Mouse (Mus musculus) embryonic facial prominence, embryonic 11.5 days (tissue): ENCODE measurements around the gene Ddx4. TPM values are rescaled to one million over a fixed set of nuclear protein-coding genes. Genes with fewer than 3 reads are reported as not detected.
"Not testable (repeated sequence)": the region's sequence is repeated elsewhere in the genome, so short reads cannot be mapped to it uniquely, and the experiment has no call there.

Experiments
- ATAC-seq: fragments of 200-750 bp; cut with Nextera tagmentation; replicated peaks from 2 replicates; pipeline ENCODE4 v1.8.0; 2017; ENCODE audit warnings: low read depth; ENCODE audit not compliant: insufficient number of reproducible peaks, low FRiP score, low TSS enrichment
- DNase-seq: peaks from one replicate; pipeline ENCODE4 v3.0.0-alpha.2; 2015; ENCODE audit warnings: low spot score
- H3K27ac ChIP-seq: fragments of 300-500 bp; sonication (generic); replicated peaks from 2 replicates; pipeline ENCODE4 v1.5.1; 2014; ENCODE audit warnings: mild to moderate bottlenecking, low read depth, low read length, control low read depth
- H3K27me3 ChIP-seq: fragments of 300-500 bp; sonication (generic); 2 replicates; pipeline ENCODE4 v1.6.1; 2014; ENCODE audit warnings: mild to moderate bottlenecking, low read length, moderate library complexity, mixed read lengths; ENCODE audit not compliant: control insufficient read depth, insufficient read depth
- H3K36me3 ChIP-seq: fragments of 300-500 bp; sonication (generic); replicated peaks from 2 replicates; pipeline ENCODE4 v1.6.1; 2014; ENCODE audit warnings: low read depth, mild to moderate bottlenecking, low read length, moderate library complexity, mixed read lengths; ENCODE audit not compliant: control insufficient read depth, insufficient read depth
- H3K4me1 ChIP-seq: fragments of 300-500 bp; sonication (generic); 2 replicates; pipeline ENCODE4 v1.6.1; 2014; ENCODE audit warnings: low read length, mixed read lengths; ENCODE audit not compliant: control insufficient read depth, insufficient read depth
- H3K4me2 ChIP-seq: fragments of 300-500 bp; sonication (generic); 2 replicates; pipeline ENCODE4 v1.6.1; 2014; ENCODE audit warnings: low read depth, mild to moderate bottlenecking, control low read depth, low read length, moderate library complexity
- H3K4me3 ChIP-seq: fragments of 300-500 bp; sonication (generic); 2 replicates; pipeline ENCODE4 v1.5.1; 2014; ENCODE audit warnings: low read depth, low read length, control low read depth
- H3K9ac ChIP-seq: fragments of 300-500 bp; sonication (generic); replicated peaks from 2 replicates; pipeline ENCODE4 v1.6.1; 2014; ENCODE audit warnings: mild to moderate bottlenecking, control low read depth, low read length
- H3K9me3 ChIP-seq: fragments of 300-500 bp; sonication (generic); replicated peaks from 2 replicates; pipeline ENCODE4 v1.6.1; 2016; ENCODE audit warnings: mild to moderate bottlenecking, low read length, inconsistent platforms, mixed read lengths; ENCODE audit not compliant: control insufficient read depth
- WGBS: fragments of 180-500 bp; shearing (Covaris S2); extraction: QIAGEN DNeasy Blood & Tissue Kit; methylation state at CpG from one replicate; pipeline ENCODE4 v1.1.7; 2014; 5-methylcytosine and 5-hydroxymethylcytosine counted together
- polyA plus RNA-seq: library from polyadenylated mRNA; unstranded; fragments of >200 nt; fragmentation: Nextera tagmentation; extraction: Ambion mirVana; gene quantifications from 2 replicates; pipeline ENCODE4 v1.2.1, GENCODE M21; 2014

The Ddx4 gene
- polyA plus RNA-seq, 1 experiment from 2014 or later, result 1.1 TPM

GRCm38 (mm10) chr13:112594260-112594659, 58.0 kb downstream of the Ddx4 start, which contains the start of gene Il31ra:
Gene Il31ra, minus strand, starts transcription at chr13:112594360.
- H3K36me3 ChIP-seq, H3K4me1 ChIP-seq, H3K9me3 ChIP-seq, H3K9ac ChIP-seq, H3K27ac ChIP-seq, DNase-seq, ATAC-seq, H3K4me3 ChIP-seq, H3K4me2 ChIP-seq, H3K27me3 ChIP-seq: not testable (repeated sequence)
- WGBS, result 96% methylated on average over 6 of the region's 8 CpGs

- Histone ChIP-seq H3K36me3 (no peaks in the 10 kb centered on the region), H3K4me3 (no peak overlapping the region), H3K4me1 (no peaks in the 10 kb centered on the region), H3K4me2 (no peak overlapping the region), H3K27ac (no peak overlapping the region), H3K9ac (no peak overlapping the region), H3K9me3 (no peaks in the 10 kb centered on the region), H3K27me3 (no peaks in the 10 kb centered on the region)
- no peak for ATAC-seq
- DNase-seq, result no peak
- WGBS, result 49% methylated on average over 2 of the region's 2 CpGs
Measured at GRCm38 (mm10) chr13:112590254-112590653, 62.0 kb downstream of the Ddx4 start.

- no peak overlapping the region for H3K27ac ChIP-seq
- H3K4me1 ChIP-seq, result no peaks in the 10 kb centered on the region
- no peak overlapping the region for H3K4me3 ChIP-seq
- H3K4me2 ChIP-seq, result no peak overlapping the region
- H3K36me3 ChIP-seq, result no peaks in the 10 kb centered on the region
- ATAC-seq (no peak), DNase-seq (no peak)
- H3K9me3 ChIP-seq, result no peaks in the 10 kb centered on the region
- H3K9ac ChIP-seq, result no peak overlapping the region
- H3K27me3 ChIP-seq, result no peaks in the 10 kb centered on the region
Measured at GRCm38 (mm10) chr13:112589625-112590024, 62.6 kb downstream of the Ddx4 start.

GRCm38 (mm10) chr13:112584556-112585237, 67.6 kb downstream of the Ddx4 start:
- H3K9ac ChIP-seq, result no peak overlapping the region
- 51% methylated on average over 7 of the region's 7 CpGs for WGBS
- ATAC-seq, result no peak
- no peak overlapping the region for H3K27ac ChIP-seq
- H3K36me3 ChIP-seq, result no peaks in the 10 kb centered on the region
- no peak for DNase-seq
- H3K9me3 ChIP-seq, result no peaks in the 10 kb centered on the region
- H3K4me2 ChIP-seq, result no peak overlapping the region
- no peaks in the 10 kb centered on the region for H3K4me1 ChIP-seq
- no peak overlapping the region for H3K4me3 ChIP-seq
- H3K27me3 ChIP-seq, result no peaks in the 10 kb centered on the region

GRCm38 (mm10) chr13:112582291-112582690, 70.0 kb downstream of the Ddx4 start:
- Histone ChIP-seq H3K36me3 (no peaks in the 10 kb centered on the region), H3K9ac (no peak overlapping the region), H3K9me3 (no peaks in the 10 kb centered on the region), H3K4me1 (no peaks in the 10 kb centered on the region), H3K4me2 (no peak overlapping the region), H3K4me3 (no peak overlapping the region), H3K27me3 (no peaks in the 10 kb centered on the region), H3K27ac (no peak overlapping the region)
- WGBS, result 88% methylated on average over 8 of the region's 8 CpGs
- DNase-seq, result no peak
- no peak for ATAC-seq

- no peaks in the 10 kb centered on the region for H3K4me1 ChIP-seq
- H3K4me2 ChIP-seq, result no peak overlapping the region
- no peaks in the 10 kb centered on the region for H3K9me3 ChIP-seq
- no peaks in the 10 kb centered on the region for H3K36me3 ChIP-seq
- H3K4me3 ChIP-seq, result no peak overlapping the region
- WGBS, result 88% methylated on average over 3 of the region's 3 CpGs
- H3K27me3 ChIP-seq, result no peaks in the 10 kb centered on the region
- no peak overlapping the region for H3K27ac ChIP-seq
- DNase-seq (no peak), ATAC-seq (no peak)
- no peak overlapping the region for H3K9ac ChIP-seq
Measured at GRCm38 (mm10) chr13:112581796-112582195, 70.5 kb downstream of the Ddx4 start.

- no peak overlapping the region for H3K9ac ChIP-seq
- no peaks in the 10 kb centered on the region for H3K9me3 ChIP-seq
- H3K36me3 ChIP-seq, result no peaks in the 10 kb centered on the region
- no peak for ATAC-seq
- H3K27me3 ChIP-seq, result no peaks in the 10 kb centered on the region
- no peak overlapping the region for H3K4me3 ChIP-seq
- no peak overlapping the region for H3K27ac ChIP-seq
- 44% methylated on average over 11 of the region's 11 CpGs for WGBS
- no peak overlapping the region for H3K4me2 ChIP-seq
- H3K4me1 ChIP-seq, result no peaks in the 10 kb centered on the region
- peak; percentile 23 for DNase-seq
Measured at GRCm38 (mm10) chr13:112580590-112581320, 71.5 kb downstream of the Ddx4 start.

- not testable (repeated sequence) for H3K27me3 ChIP-seq, H3K9ac ChIP-seq, H3K36me3 ChIP-seq, H3K9me3 ChIP-seq, H3K4me2 ChIP-seq, H3K4me3 ChIP-seq, DNase-seq, ATAC-seq, H3K4me1 ChIP-seq, H3K27ac ChIP-seq
- 72% methylated on average over 11 of the region's 11 CpGs for WGBS
Measured at GRCm38 (mm10) chr13:112578041-112578440, 74.2 kb downstream of the Ddx4 start.
